Mouse (Mus musculus): Measurements from ENCODE around the gene Ptgis. TPM values are rescaled to one million over a fixed set of nuclear protein-coding genes. Genes with fewer than 3 reads are reported as not detected.

Gene Ptgis
- polyA plus RNA-seq (2012; rRNA removed): 1.7 and 2.0 TPM in 2 replicates

DNA sequence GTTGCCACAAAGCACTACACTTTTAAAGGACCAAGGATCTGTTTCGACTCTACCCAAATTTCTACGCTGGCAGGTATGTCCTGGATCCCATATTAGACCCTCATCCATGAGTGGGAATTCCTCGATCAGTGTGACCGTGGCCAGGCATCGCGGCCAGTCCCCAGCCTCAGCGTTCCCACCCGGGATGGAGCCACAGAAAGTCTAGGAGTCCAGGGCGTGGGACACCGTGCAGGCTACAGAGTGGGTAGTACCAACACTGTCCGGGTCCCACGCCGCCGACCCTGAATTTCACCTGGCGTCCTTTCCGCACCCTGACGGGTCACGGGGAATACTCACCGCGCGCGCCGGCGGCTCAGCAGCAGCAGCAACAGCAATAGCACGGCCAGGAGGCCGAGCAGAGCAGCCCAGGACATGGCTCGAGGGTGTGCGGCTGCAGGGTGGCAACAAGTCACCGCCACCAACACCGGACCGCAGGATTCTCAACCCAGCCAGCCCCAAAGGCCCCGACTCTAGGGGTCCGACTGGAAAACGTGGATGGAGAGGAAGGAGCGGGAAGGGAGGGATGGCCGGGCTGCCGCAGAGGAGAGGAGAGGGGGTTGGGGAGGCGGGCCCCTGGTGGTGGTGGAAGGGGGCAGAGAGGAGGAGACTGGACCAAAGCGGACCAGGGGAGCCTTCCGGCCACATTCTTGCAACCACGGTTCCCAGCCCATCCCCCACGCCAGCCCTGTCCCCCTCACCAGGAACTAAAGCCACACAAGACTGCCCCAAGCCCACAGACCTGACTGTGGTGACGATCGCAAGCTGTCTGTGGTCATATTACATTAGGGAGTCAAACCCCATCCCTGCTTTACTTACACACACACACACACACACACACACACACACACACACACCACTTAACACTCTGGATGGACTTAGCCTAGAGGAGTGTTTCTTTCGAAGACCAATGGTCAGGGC, at the start of gene Ptgis:
TSS of gene Ptgis (minus strand) at position 597 of the 957 bp plus-strand sequence.
- no peak for DNase-seq (ENCODE audit: extremely low spot score in 1 of 2, low spot score in 1 of 2)

- no peak for DNase-seq (ENCODE audit: extremely low spot score in 1 of 2, low spot score in 1 of 2)
Observed at GRCm38 (mm10) chr2:167281461-167281860, 41.1 kb upstream of the Ptgis start.

DNA sequence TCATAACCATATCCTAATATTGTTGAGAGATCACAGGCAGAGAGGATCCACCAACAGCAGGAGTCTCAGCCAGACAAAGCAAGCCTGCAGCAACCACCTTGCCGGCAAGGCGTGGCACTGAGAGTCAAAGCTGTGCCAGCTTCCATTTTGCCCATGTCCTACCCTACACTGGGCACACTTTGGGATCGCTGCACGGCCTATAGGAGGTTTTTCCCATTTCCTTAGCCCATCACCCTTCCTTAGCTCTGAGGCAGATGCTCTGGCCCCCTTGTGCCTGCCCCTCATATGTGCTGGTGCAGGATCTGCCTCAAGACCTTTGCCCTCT, 40.5 kb upstream of the Ptgis start:
- no peak for DNase-seq (ENCODE audit: extremely low spot score in 1 of 2, low spot score in 1 of 2)

DNA sequence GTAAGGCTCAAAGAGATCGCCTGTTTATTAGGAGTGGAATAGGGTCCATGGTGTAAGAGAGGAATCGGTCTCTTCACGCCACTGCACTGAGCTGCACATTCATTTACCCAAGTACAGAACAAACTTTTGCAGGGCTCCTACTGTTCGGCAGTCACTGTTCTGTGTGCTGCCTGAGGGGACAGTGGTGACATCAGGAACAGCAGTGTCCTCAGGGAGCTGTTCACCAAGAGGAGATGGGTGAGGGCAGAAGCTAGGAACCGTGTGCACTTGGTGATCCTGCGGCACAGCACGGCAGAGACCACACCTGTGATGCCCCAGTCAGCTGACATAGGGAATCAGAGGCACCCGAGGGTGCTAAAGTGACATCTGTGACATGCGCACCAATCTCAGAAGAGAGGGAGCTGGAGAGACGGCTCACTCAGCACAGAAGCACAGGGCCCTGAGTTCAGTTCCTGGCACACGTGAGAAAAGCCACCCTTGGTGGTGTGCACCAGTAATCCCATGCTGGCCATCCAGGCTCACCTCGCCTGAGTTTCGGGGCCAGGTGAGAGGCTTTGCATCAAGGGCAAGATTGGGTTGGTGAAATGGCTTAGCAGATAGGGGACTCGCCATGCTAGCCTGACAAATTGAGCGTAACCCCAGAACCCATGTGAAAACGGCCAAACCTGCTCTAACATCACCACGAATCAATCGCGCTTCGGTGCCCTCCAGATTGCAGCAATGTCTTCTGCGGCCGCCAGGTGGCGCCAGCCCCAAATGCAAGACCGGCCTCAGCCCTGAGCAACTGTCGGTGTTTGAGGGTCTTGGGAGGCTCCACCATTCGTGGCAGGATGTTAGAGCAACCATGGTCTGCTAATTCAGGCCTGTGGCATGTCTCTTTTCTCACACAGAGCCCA, 39.9 kb upstream of the Ptgis start:
- DNase-seq (ENCODE audit: extremely low spot score in 1 of 2, low spot score in 1 of 2): peak in 1 of 2 experiments; percentile 84

DNA sequence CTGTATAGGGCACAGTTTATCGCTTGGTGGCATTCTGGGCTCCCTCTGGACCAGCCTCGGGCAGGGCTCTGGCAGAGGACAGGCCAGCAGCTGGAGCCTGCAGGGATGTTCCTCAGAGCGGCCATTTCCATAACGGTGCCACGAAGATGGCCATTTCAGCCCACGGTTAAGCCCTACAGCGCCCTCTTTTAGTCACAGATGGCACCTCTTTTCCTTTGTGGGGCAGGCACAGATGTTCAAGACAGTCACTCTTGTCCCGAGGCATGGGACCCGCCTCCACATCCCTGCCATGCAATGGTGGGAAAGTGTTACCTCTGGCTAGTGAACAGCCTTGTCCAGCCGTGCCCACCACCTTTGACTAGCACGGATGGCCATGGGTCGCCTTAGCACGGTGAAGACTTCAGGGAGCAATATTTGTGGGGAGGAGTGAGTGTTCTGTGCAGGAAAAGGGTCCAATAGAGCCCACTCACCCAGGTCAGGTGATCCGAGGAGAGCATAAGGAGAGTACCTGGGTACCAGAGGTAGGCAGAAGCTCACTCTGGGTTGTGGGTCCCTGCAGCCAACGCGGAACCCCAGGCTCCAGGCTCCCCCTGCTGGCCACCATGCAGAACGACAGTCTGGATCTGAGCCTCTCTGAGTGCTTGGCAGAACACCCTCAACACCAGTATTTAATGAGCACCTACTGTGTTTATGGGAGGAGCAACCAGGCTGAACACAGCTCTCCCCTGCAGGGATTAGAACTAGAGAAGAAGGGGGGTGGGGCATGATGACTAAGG, 38.5 kb upstream of the Ptgis start:
- peak in 1 of 2 experiments; percentile 73 for DNase-seq (ENCODE audit: extremely low spot score in 1 of 2, low spot score in 1 of 2)

DNA sequence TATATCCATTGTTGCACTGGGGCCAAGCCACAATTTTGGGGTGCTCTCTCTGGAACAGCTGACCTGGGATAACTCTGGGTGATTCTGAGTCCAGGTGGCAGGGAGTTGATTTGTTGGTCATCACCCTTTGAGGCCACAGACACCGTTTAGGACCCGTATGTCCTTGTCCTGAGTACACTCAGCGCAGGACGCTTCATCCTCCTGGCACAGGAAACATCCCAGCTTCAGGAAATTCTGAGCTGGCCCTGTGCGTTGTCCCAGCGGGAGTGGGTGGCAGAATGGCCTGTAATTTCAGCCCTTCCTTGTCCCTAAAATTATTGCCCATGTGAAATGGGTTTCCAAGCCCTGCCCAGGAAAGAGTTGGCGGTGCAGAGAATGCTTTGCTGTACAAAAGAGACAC, 37.6 kb upstream of the Ptgis start:
- no peak for DNase-seq (ENCODE audit: extremely low spot score in 1 of 2, low spot score in 1 of 2)

- no peak for DNase-seq (ENCODE audit: extremely low spot score in 1 of 2, low spot score in 1 of 2)
Observed at GRCm38 (mm10) chr2:167277026-167277425, 36.6 kb upstream of the Ptgis start.

DNA sequence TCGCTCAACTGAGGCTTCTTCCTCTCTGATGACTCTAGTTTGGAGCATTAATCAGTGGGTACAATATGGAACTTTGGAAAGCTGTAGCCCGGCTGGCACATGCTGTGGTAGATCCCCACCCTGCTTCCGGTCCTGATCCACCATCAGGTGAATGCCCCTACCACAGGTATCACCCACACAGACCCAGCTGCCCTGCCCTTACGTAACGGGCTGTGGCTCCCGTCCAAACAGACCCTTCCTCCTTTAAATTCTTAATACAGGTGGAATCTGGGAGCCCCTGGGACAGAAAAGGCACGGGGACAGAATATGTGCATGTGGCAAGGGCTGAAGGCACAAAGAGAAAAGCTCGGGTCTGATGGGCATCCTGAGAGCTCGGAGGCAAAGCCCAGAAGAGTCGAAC, 35.5 kb upstream of the Ptgis start:
- no peak for DNase-seq (ENCODE audit: extremely low spot score in 1 of 2, low spot score in 1 of 2)

- DNase-seq (ENCODE audit: extremely low spot score in 1 of 2, low spot score in 1 of 2): no peak
Observed at GRCm38 (mm10) chr2:167274713-167275465, 34.5 kb upstream of the Ptgis start.

DNA sequence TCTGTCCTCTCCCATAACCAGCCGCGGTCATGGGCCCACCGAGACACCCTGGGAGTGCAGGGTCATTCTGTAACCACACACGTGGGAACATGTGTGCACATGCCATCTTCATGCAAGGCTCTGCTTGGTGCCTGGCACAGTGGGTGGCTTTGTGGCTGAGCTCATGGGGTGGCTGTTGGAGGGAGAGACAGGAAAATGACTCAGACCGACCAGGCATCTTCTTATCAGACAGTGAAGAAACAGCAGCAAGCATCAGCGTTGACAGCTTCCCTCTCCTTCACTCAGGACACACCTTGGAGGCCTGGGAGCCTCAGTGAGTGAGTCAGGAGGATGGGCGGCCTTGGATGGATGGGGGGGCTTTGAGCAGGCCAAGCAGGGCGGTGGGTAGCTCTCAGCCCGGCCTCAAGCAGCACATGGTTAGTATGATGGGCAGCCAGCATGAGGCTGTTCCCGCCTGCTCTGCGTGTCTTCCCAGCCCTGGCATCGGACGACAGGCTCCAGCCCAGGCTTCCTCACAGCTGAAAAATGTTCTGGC, 32.9 kb upstream of the Ptgis start:
- no peak for DNase-seq (ENCODE audit: extremely low spot score in 1 of 2, low spot score in 1 of 2)

DNA sequence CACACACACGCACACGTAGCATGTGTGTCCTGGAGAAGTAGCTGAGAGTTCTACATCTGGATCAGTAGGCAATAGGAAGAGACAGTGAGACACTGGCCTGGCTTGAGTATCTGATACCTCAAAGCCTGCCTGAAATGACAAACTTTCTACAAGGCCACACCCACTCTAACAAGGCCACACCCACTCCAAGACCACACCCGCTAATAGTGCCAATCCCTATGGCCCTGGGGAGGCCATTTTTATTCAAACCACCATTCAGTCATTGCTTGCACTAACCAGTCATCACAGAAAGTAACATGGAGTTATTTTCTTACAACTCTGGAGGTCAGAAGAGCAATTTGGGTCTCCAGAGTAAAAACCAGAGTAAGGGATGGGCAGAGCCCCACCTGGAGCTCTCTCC, 32.3 kb upstream of the Ptgis start:
- DNase-seq (ENCODE audit: extremely low spot score in 1 of 2, low spot score in 1 of 2): no peak

GRCm38 (mm10) chr2:167271121-167271521, 30.7 kb upstream of the Ptgis start:
- no peak for DNase-seq (ENCODE audit: extremely low spot score in 1 of 2, low spot score in 1 of 2)

DNA sequence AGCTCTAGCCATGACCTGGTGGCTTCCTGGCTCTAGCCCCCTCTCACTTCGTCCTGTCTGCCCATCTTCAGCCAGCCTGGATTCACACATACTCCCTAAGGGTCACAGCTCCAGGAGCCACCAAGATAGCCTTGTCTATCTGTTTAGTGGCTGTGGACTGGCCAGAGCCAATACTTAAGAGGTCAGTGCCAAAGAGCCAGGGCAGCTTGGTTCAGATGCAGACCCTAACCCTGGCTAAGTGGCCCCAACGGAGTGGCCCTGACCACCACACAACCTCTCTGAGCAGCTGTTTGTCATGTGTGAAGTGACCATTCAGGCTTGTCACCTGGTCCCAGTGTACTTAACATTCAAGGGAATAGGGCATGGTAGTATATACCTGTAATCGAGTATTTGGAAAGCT, 30.1 kb upstream of the Ptgis start:
- DNase-seq (ENCODE audit: extremely low spot score in 1 of 2, low spot score in 1 of 2): no peak

GRCm38 (mm10) chr2:167268721-167269120, 28.3 kb upstream of the Ptgis start:
- DNase-seq (ENCODE audit: extremely low spot score in 1 of 2, low spot score in 1 of 2): no peak

GRCm38 (mm10) chr2:167268411-167268690, 27.9 kb upstream of the Ptgis start:
- no peak for DNase-seq (ENCODE audit: extremely low spot score in 1 of 2, low spot score in 1 of 2)

DNA sequence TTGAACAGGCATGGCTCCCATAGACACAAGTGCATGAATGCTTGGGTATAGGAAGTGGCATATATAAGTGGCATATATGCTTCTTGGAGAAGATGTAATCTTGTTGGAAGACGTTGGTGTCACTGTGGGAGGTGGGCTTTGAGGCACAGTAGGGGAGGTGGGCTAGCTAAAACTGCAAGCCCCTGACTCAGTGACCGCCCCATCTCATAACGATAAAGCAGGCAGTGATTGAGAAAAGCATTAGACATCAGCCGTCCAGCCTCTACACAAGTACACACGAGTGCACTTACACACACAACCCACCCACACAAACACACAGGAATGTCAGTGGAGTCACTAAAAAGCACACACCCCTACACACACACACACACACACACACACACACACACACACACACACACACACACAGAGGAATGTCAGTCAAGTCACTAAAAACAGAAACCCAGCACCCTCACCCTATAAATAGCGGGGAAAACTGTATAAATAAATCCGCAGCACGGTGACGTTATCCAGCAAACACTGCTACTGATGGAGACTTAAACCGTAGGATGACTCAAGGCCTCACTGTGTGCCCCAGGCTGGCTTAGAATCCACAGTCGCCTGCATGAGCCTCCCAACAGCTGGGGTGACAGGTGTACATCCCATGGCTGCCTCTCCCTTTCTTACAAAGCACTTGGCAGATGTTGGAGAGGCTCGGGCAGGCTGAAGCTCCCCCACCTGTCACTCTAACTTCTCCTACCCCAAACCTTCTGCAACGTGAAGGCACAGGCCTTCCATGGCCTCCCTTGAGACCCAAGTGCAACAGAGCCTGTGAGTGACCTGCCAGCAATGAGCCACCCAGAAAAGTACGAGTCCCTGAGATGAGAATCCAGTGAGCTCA, 27.4 kb upstream of the Ptgis start:
- DNase-seq (ENCODE audit: extremely low spot score in 1 of 2, low spot score in 1 of 2): peak in 1 of 2 experiments; percentile 43

GRCm38 (mm10) chr2:167266231-167266630, 25.8 kb upstream of the Ptgis start:
- DNase-seq (ENCODE audit: extremely low spot score in 1 of 2, low spot score in 1 of 2): no peak

GRCm38 (mm10) chr2:167265806-167266205, 25.4 kb upstream of the Ptgis start:
- DNase-seq (ENCODE audit: extremely low spot score in 1 of 2, low spot score in 1 of 2): no peak

- no peak for DNase-seq (ENCODE audit: extremely low spot score in 1 of 2, low spot score in 1 of 2)
Observed at GRCm38 (mm10) chr2:167265021-167265420, 24.6 kb upstream of the Ptgis start.
